Mouse (Mus musculus) spleen, postnatal 4 days (tissue): ENCODE measurements around the gene Pakap.

ENCODE experiments used
- DNase-seq, 2 experiments: peaks; one replicate each; pipeline ENCODE4 v3.0.0; 2022; ENCODE audit warnings: low spot score in 2 of 2

Pakap gene

DNA sequence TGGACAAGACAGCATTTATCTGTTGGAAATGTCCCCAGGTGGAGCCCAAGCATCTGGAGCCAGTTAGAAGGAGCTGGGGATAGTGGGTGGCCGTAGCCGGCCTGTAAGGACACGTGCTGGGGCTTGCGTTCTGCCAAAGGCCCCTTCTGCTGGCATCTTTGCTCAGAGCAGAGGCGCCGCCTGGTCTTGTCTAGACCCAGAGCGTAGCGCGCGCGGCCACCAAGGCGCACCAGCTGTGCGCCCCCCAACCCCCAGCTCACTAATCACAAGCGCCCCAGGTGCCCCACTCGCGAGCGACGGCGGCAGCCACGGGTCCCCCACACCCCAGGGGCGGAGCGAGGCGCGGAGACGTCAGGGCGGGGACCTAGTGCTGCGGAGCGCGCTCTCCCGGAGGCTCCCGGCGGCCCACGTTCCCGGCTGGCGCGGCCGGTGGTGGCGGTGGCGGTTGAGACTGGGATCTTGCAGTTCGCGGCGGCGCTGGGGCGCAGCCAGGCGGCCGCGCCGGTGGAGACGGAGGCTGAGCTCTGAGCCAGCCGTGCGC lies at the start of gene Pakap:
Gene Pakap, plus strand, starts transcription at position 514 of the 541 bp plus-strand sequence.
- DNase-seq = no peak

DNA sequence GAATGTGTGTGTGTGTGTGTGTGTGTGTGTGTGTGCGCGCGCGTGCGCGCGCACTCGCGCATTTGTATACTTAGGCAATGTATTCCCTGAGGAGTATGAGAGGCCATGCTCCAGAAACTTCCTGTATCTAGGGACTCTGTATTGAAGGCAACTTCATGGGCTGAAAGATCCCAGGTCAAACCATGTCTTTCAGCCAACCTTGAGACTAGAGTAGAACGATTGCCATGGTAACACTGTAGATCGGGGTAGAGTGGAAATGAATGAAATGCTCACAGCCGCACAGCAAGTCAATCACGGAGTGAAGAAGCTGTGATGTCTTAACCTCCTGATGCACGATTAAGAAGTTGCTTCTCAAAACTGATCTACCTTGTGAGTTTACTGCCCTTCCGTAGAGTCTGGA lies 44.5 kb upstream of the Pakap start:
- no peak for DNase-seq

DNA sequence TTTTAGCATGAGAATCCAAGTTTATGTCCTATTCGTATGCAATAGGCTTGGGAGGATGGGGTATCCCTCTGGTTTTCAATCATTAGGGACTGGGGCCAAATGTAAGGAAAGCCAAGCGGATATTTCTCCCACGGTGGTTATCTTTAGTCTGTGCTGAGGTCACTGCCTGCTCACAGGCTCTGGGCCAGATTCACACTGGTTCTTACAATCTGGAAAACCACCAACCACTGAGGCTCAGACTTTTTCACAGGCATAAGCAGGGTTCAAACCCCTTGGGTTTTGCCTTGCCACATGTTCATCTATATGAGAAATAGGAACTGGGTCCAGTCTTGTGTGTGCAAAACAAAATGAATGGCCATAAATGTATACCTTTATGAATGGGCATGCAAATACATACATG lies 43.5 kb upstream of the Pakap start:
- DNase-seq = no peak

DNA sequence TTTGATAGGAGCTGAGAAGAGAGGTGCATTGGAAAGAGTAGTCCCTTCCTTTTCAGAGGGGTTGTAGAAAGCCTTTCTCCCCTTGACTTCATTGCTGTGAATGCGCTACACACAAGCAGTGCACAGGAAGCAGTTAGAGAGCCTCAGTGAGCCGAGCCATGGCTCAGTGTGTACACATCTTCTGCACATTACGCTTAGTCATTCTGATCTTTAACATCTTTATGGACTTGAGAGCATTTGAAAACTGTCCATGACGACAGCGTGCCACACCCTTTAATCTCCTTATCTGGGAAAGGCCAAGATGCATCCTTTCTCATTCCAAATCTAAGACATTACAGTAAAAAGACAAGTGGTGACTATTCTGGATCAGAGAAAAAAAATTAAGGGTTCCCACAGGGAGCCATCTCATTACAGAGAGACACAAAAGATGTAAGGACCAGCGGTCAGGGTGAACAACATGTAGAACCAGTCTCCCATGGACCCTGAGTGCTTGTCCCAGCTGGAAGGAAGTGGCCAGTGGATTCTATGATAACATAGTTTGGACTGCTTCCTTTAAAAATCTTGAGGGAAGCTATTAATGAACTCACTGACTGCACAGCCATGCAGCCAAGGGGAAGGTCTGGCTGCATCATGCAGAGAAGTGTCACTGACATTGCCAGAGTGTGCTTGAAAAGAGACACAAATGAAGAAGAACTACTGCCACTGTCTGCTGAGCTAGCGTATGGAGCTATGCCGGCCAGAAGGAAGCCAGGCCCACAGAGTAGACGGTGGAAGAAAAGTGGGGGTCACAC lies 42.6 kb upstream of the Pakap start:
- no peak for DNase-seq

DNA sequence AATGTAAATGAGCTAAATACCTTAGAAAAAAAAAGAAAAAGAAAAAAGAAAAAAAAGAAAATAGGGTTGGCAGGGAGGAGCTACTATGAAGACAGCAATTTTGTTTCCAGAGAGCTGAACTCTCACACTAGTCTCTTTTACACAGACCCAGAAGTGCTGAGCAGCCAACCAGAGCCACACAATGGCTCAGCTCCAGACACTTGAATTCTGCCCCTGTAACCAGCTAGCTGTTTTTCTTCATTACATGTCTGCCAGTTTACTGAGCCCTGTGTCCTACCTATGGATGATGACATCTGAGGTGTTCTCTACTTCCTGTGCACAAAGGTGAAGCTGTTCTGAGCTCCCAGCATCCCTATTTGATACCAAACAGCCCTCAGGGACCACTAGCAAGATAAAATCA lies 39.7 kb upstream of the Pakap start:
- no peak for DNase-seq

DNA sequence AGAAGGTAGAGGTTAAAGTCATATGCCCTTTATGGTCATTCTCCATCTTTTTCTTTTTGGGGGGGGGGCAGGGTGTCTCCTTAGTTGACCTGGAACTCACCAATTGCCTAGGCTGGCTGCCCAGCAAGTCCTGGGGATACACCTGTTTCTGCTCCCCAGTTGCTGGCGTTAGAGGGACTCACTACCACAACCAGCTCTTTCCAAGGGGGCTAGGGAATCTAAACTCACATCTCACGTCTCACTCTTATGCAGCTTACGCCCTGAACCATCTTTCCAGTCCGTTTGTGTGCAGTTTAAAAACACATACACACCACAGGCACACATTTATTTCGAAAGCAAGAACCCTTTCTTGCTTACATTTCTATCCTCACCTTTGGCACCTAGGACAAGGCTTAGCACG lies 34.3 kb upstream of the Pakap start:
- no peak for DNase-seq

DNA sequence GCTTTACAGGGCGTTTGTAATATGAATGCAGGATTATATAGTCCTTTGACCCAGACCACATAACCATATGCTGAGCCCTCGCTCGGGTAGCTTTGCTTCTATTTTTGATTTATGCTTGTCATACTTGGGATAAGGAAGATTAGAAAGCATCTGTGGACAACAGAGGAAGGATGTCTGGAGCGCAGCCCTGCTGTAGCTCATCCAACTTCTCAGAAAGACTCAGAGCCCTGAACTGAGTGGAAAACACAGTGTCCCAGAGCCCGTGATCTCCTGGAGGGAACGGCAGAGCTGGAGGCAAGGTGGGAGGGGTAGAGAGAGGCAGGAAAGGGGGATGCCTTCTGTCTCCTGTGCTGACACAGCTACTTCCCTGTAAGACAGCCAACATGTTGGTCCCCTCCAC lies 33.7 kb upstream of the Pakap start:
- no peak for DNase-seq

DNA sequence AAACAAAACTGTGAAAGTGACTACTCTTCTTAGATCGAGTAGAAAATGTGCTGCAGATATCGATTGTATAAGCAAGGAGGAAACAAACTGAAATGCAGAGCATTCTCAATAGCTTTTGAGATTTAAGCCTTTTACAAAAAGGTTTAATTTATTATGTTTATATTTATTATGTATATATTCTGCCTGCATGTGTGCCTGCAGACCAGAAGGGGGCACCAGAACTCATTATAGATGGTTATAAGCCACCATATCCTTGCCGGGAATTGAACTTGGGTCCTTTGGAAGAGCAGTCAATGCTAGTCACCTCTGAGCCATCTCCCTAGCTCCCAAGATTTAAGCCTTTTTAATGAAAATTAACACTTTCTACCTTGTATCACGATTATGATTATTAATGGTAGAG lies 32.9 kb upstream of the Pakap start:
- no peak for DNase-seq

DNA sequence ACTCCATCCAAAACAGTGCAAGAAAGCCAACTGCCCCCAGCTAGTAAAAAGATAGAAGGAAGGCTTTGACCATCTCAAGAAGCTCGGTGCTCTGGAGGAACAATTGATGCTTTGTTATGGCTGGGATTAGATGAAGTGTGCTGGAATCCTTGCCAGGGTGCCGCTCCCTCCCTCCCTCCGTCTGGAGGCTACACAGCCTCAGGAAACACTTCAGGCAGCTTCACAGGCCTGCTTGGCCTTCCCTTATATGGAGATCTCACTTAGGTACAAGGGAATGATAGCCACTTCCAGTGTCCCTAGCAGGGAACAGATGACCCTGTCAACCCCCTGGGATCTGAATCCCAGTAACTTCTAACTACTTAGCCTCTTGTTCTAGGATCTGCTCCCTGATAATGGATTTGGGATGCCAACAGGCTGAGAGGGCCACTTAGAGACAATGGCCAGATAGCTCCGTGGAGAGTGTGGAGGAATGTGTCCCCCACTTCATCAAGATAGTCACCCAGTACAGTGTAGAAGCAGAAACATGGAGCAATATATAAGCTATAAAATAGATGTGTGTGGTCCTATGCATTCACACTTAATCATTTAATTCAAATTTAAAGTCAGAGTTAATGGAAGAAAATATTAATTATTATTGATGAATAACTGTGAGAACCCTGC lies 29.8 kb upstream of the Pakap start:
- DNase-seq = no peak

DNA sequence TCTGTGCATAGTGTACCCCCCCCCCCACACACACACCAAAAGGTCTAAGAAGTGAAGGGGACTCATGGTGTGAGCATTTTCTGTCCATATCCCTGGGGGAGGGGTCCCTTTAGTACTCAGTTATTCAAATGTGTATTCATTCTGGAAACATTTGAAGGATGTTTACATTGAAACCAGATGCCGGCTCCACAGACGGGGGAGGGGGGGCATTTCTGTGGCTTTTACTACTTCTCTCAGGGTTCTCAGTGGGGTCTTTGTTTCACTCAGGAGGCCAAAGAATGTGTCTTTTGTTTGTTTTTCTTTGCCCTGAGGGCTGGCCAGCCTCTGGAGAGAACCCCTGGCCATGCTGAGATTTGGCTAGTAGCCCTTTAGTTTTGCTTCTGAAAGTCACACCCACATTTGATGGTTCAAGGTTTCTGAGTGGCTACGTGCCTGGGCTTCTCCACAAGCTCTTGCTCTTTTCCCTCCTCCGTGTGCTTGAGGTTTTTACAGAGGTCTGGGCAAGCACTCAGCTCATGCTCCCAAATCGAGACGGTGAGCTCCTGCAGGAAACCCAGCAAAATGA lies 24.2 kb upstream of the Pakap start:
- no peak for DNase-seq

DNA sequence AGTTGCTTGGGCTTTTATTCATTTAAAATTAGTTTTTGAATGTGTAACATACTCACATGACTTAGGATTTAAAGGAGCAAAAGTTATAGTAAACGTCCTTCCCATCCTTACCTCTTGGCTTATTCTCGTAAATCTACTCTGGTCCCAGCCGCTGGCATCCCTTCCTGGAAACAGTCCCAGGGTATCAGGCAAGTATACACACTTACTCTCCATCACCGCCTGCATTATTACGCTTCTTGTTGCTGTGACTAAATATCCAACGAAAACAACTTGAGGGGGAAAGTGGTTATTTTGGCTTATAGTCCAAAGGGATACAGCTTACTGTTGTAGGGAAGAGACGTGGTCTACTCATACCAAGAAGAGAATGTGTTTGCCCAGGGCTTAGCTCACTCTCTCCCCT lies 20.2 kb upstream of the Pakap start:
- no peak for DNase-seq

DNA sequence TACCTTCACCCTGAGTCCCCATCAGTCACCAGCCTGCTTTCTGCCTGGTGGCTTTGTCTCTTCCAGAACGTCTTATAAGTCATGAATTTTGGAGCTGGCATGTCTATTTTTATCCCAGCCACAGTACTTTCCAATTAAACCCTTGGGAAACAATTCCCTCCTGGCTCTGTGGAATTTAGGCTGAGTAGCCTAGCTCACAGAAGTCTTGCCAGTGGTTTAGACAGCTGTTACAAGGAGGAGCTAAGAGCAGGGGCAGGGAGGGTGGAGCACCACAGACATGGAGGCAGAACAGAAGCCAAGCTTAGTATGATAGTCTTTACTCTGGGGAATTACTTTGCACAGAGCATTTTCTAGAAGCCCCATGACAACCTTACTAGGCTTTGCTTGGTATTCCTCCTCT lies 17.8 kb upstream of the Pakap start:
- no peak for DNase-seq

DNA sequence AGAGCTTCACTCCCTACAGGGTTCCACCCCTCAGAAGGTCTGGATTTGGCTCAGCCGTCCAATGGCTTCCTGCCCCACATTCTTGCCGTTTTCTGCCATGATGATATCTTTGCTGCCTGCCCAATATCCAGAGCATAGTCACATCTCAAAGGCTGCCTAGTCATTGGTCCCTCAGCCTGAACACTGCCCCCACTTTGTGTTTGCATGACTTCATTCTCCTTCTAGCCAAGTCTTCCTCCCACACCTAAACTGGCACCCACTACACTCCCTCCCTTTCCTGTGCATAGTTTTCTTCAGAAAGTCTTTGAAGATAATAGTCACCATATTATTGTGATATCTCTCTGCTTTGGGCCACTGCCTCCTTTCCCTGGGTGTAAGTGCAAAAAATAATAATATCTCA lies 10.9 kb upstream of the Pakap start:
- DNase-seq = no peak

DNA sequence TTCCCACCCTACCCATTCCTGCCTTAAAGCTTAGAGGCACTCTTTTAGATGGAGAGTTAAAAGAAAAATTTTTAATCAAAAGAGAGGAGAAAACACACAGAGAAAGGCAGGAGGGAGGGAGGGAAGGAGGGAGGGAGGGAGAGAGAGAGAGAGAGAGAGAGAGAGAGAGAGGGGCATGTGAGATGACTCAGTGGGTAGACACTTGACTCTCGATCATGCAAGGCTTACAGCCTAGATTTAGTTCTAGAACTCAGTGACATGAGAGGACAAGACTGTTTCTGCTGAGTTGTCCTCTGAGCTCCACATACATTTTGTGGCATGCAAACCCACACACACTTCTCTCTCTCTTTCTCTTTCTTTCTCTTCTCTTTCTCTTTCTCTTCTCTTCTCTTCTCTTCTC lies 8.5 kb upstream of the Pakap start:
- no peak for DNase-seq

DNA sequence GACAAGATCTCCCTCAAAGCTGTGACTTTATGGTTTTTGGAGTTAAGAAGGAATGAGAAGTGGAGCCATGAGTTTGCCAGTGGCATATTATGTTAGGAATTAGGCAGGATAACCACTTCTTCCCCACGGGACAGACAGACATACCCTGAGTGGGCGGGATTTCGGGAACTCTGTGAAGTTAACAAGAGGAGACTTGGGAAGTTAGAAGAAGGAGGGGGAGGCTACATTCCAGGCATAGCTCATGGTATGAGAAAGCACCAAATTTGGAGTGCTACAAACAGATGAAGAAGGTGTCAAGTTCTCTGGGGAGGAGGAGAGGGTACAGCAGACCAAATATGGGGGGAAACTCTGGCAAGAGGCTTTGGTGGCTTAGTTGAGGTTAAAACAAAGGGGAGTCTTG lies 8.0 kb upstream of the Pakap start:
- DNase-seq = no peak

DNA sequence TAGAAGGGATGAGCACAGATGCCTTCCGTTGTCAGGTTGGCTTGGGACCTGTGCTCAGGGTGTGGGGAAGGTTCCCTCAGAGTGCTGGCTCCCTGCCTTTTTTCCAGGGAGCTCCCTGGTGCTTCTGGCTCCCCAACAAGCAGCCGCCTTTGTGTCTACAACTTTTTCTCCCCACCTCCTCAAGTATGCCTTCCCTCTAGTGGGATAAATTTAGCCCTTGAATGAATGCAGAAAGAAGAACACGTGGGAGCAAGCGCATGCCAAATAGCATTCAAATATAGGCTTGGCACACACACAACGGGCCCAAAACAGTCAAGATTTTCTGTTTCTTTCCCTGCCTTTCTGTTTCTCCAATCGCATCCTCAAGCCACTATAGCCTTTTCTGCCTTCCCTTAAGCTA lies 6.9 kb upstream of the Pakap start:
- DNase-seq = no peak

DNA sequence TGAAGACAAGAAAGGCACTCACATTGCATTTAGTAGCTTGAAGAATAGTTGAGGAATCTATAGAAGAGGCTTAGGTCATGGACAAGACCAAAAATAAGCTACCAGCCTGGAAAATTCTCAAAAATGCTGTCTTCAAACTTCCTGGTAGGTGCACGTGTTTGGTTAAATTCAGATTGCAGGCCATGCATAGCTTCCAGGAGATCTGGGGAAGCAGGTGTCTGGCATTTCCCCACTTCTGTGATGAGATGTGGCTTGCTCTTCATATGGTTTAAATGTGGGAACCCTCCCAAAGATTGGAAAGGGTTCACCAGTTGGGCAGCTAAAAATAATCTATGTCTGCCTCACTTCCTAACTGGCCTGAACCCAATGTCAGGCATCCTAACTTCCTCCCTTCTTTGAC lies 2.7 kb upstream of the Pakap start:
- DNase-seq = no peak

DNA sequence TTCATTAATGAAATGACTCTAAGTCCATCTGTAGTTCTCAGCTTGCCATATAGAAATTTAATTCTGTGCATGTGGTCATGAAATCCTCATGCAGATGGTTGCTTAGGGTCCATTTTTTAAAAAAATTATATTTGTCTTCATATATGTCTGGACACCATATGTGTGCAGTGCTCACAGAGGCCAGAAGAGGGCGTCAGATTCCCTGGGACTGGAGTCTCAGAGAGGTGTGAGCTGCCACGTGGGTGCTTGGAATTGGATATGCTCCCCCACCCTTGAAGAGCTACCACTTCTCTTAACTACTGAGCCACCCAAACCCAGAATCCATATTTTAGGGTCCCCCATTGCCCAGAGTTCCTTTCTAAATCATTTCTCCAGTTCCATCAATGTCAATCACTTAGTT lies 2.2 kb upstream of the Pakap start:
- DNase-seq = no peak

DNA sequence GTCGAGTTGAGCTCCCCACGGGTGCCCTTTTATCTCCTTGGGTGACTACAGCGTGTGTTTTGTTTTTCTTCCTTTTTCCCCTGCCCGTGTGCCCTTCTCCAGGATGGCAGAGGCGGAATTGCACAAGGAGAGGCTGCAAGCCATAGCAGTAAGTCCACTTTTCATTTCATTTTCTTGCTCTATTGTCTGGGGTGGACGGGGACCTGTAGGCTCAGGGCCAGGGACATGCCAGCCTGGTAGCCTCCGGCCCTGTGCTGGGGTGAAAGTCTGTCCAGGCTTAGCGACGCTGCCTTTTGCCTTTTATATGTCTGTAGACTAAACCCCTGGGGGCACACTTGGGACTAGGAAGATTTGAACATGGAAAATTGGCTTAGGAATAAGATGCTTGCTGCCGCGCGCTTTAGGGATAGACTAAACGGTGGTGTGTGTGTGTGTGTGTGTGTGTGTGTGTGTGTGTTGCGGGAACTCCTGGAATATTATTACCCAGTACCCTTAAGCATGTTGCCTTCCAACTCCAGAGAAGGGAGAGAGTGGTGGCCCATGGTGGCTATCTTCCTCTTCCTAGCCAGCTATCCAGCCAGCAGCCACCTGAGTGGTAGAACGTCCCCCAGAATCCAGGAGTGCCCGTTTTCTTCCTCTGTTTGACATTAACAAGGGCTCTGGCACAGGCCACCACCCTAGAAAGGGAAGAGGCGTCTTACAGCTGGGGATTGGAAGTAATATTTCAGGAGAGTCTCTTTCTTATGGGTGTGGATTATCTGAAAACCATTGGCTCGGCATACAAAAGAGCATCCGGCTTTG lies 489 bp downstream of the Pakap start:
- no peak for DNase-seq

DNA sequence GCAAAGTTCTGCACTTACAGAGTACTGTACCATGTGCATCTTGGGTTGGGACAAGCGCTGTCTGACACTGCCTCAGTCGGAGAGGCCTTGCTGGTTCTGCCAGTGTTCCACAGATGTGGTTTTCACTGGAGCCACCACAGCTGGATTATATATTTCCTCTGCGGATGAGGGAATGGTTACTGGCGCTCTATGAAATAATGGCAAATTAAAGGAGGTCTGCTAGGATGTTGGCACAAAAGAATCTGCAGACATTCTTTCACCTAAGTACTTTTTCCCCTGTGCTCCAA lies 1.0 kb downstream of the Pakap start:
- DNase-seq = no peak

DNA sequence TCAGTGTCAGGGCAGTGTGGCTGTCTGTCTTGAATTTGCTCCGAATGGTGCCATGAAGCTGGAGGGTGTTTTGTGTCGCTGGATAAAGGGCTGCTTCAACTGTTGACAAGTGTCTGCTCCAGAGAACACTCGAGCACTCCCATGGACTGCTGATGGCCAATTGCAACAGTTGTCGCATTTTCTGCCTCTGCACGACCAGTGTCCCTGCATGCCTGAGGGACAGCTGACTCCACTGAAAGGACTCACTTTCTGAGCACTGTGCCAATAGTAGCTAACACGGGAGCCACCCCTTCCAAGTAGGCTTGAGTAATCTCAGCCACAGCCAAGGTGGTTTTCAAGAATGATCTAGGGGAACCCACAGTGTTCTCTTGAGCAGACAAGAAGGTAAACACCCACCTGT lies 1.7 kb downstream of the Pakap start:
- no peak for DNase-seq

DNA sequence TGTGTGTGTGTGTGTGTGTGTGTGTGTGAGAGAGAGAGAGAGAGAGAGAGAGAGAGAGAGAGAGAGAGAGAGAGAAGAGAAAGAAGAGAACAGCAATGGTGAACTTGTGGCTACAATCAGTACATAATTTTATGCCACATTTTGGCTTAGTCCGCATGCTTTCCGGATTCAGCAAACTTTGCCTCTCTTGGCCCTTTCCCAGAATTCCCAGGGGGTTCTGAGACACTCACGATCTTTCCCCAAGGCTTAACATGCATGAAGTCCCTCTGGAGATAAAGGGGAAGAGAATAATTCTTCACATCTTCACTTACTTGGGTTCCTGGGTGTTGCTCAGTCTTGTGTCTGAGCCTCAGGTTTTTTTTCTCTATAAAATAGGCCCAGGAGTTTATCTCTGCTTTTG lies 2.2 kb downstream of the Pakap start:
- no peak for DNase-seq

DNA sequence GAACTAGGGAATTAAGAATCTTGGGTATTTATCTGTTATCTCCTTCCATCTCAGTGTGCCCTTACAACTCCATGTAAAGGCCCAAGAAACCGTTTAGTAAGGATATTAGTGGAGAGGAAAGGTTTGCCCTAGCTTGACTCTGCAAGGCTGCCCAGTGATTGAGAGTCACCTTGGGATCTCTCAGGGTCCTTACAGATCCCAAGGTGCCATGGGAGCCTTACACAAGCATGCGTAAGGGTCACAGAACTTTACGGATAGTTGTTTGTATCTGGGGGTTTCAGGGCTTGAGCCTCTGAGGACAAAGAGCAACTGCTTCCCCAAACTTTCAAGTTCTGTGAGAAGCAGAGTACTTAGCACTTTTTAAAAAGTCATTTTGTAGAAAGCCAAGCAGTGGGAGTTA lies 6.2 kb downstream of the Pakap start:
- no peak for DNase-seq
